Mouse (Mus musculus) cerebellum, adult 9-11 months (tissue): ENCODE data around the gene Taf4.

ENCODE experiments used
- DNase-seq: peaks from one replicate; pipeline ENCODE4 v3.0.0; 2022

The Taf4 gene

GRCm38 (mm10) chr2:179931741-179932140 is 44.7 kb downstream of the Taf4 start:
- no peak for DNase-seq

GRCm38 (mm10) chr2:179929166-179929565 is 47.3 kb downstream of the Taf4 start:
- DNase-seq: no peak

- no peak for DNase-seq
Observed at GRCm38 (mm10) chr2:179924038-179924437, 52.4 kb downstream of the Taf4 start.

- DNase-seq: no peak
Observed at GRCm38 (mm10) chr2:179921021-179921653, 55.3 kb downstream of the Taf4 start.

GRCm38 (mm10) chr2:179920042-179920441 is 56.4 kb downstream of the Taf4 start:
- no peak for DNase-seq

- DNase-seq: peak; percentile 70
Observed at GRCm38 (mm10) chr2:179916877-179917673, 59.4 kb downstream of the Taf4 start.

GRCm38 (mm10) chr2:179914246-179914645 is 62.2 kb downstream of the Taf4 start:
- DNase-seq: no peak

- no peak for DNase-seq
Observed at GRCm38 (mm10) chr2:179913349-179913748, 63.1 kb downstream of the Taf4 start.

GRCm38 (mm10) chr2:179912911-179913310 is 63.5 kb downstream of the Taf4 start:
- no peak for DNase-seq

- no peak for DNase-seq
Observed at GRCm38 (mm10) chr2:179896949-179897348, 79.5 kb downstream of the Taf4 start.

- no peak for DNase-seq
Observed at GRCm38 (mm10) chr2:179891048-179891447, 85.4 kb downstream of the Taf4 start.

- DNase-seq: no peak
Observed at GRCm38 (mm10) chr2:179884561-179884960, 91.9 kb downstream of the Taf4 start.

- no peak for DNase-seq
Observed at GRCm38 (mm10) chr2:179877551-179878215, 98.8 kb downstream of the Taf4 start.

GRCm38 (mm10) chr2:179875147-179875546 is 101.3 kb downstream of the Taf4 start:
- peak; percentile 61 for DNase-seq

GRCm38 (mm10) chr2:179873315-179873714 is 103.1 kb downstream of the Taf4 start:
- DNase-seq: no peak

GRCm38 (mm10) chr2:179872724-179873123 is 103.7 kb downstream of the Taf4 start:
- DNase-seq: no peak

- no peak for DNase-seq
Observed at GRCm38 (mm10) chr2:179869871-179870270, 106.6 kb downstream of the Taf4 start.

GRCm38 (mm10) chr2:179867669-179868068 is 108.8 kb downstream of the Taf4 start:
- DNase-seq: no peak

- no peak for DNase-seq
Observed at GRCm38 (mm10) chr2:179865097-179865496, 111.3 kb downstream of the Taf4 start.

GRCm38 (mm10) chr2:179863266-179863665 is 113.2 kb downstream of the Taf4 start:
- DNase-seq: no peak

- DNase-seq: no peak
Observed at GRCm38 (mm10) chr2:179862676-179863075, 113.8 kb downstream of the Taf4 start.
